Mouse (Mus musculus) cerebellum, adult 2 months (tissue): ENCODE measurements at regions not wholly inside any gene's neighbourhood (a gene's known extent, or its start where the extent isn't known, plus 50 kb on each side); places are given as distances from the start of the nearest gene placed in this dataset.

ENCODE experiments used
- DNase-seq, 2 experiments: peaks; one replicate each; pipeline ENCODE4 v3.0.0; 2021
- H3K27ac ChIP-seq: fragments of 200-500 bp; 2 replicates; pipeline ENCODE4 v1.5.1; 2012; ENCODE audit warnings: low read length, control low read depth, inconsistent platforms; ENCODE audit not compliant: insufficient read depth
- H3K27me3 ChIP-seq: fragments of 200-500 bp; 2 replicates; pipeline ENCODE4 v1.6.1; 2012; ENCODE audit warnings: inconsistent platforms, mild to moderate bottlenecking, low read length, moderate library complexity; ENCODE audit not compliant: control insufficient read depth, insufficient read depth
- H3K4me1 ChIP-seq: fragments of 200-500 bp; 2 replicates; pipeline ENCODE4 v1.6.1; 2011; ENCODE audit warnings: low read length; ENCODE audit not compliant: control insufficient read depth, insufficient read depth
- H3K4me3 ChIP-seq: fragments of 200-500 bp; replicated peaks from 2 replicates; pipeline ENCODE3; 2011; ENCODE audit warnings: mild to moderate bottlenecking, low read depth, low read length, control low read depth; ENCODE audit not compliant: insufficient read depth
- CTCF ChIP-seq: fragments of 200-500 bp; IDR thresholded peaks from 2 replicates; pipeline ENCODE4 v1.5.1; 2011; ENCODE audit warnings: low read depth, mild to moderate bottlenecking, control low read depth, low read length, moderate library complexity, borderline replicate concordance; ENCODE audit not compliant: insufficient read depth
- POLR2A ChIP-seq: fragments of 200-500 bp; IDR thresholded peaks from 2 replicates; pipeline ENCODE4 v1.6.1; 2011; ENCODE audit warnings: low read length, control low read depth, borderline replicate concordance; ENCODE audit not compliant: insufficient read depth
- WGBS: fragments of 180-500 bp; shearing (Covaris S2); methylation state at CpG from one replicate; pipeline ENCODE4 v1.1.7; 2018; 5-methylcytosine and 5-hydroxymethylcytosine counted together

DNA sequence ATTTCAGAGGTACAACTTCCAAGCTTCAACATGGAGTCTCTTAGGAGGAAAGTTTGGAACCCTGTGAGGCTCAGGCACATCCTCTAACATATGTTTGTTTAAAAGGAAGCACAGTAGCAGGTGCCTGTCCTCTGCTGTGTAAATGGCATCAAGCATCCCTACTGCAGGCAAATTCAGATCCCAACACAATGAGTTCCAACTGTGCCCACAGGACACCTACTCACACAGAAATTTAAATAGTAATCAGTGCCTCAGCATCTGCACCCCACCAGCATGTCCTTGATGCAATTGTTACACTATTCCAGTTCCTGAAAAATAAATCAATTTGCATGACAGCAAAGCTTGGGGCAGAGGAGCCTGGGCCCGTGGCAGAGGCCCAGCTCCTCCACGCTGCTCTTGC is 61.2 kb upstream of the Brinp1 start:
- no peaks in the 10 kb centered on the region for H3K4me1 ChIP-seq
- WGBS, result 54% methylated on average over 2 of the region's 2 CpGs
- H3K27ac ChIP-seq, result no peak overlapping the region
- no peak for DNase-seq
- H3K27me3 ChIP-seq, result no peaks in the 10 kb centered on the region
- TF ChIP-seq POLR2A (no peak), CTCF (no peak)
- H3K4me3 ChIP-seq, result no peak overlapping the region
